Mouse (Mus musculus): ENCODE results near the gene Rnf5.

GRCm38 (mm10) chr17:34587423-34587811 lies 16.1 kb downstream of the Rnf5 start:
- no peak for TF ChIP-seq CTCF (IDR thresholded peaks at IDR 0.05; ENCODE audit: extremely low read depth, insufficient read depth, low read length)
- peak; percentile 75 for TF ChIP-seq POLR2A (IDR thresholded peaks at IDR 0.05; ENCODE audit: extremely low read depth, insufficient read depth, low read length)
